Mouse (Mus musculus) large intestine, adult 2 months (tissue): Measurements from ENCODE around the gene Ninj2. TPM values are rescaled to one million over a fixed set of nuclear protein-coding genes. Genes with fewer than 3 reads are reported as not detected.

Experiments used
- DNase-seq: peaks from one replicate; pipeline ENCODE4 v3.0.0-alpha.2; 2012; ENCODE audit warnings: low read depth, low spot score
- WGBS: fragments of 180-500 bp; shearing (Covaris S2); methylation state at CpG from one replicate; pipeline ENCODE4 v1.1.7; 2018; 5-methylcytosine and 5-hydroxymethylcytosine counted together
- polyA plus RNA-seq: library from polyadenylated mRNA; depleted of rRNA; stranded (reverse); fragments of >200 nt; gene quantifications from 2 replicates; pipeline ENCODE4 v1.2.3, GENCODE M21; 2012

The Ninj2 gene
- polyA plus RNA-seq, 1 experiment = not detected

GRCm38 (mm10) chr6:120090712-120091248, 2.4 kb upstream of the Ninj2 start:
- no peak for DNase-seq
- 49% methylated on average over 15 of the region's 15 CpGs for WGBS

GRCm38 (mm10) chr6:120091956-120092355, 1.2 kb upstream of the Ninj2 start:
- no peak for DNase-seq
- WGBS = 83% methylated on average over 4 of the region's 4 CpGs

- 77% methylated on average over 9 of the region's 9 CpGs for WGBS
- no peak for DNase-seq
Observed at GRCm38 (mm10) chr6:120094091-120094776, 1.1 kb downstream of the Ninj2 start.

GRCm38 (mm10) chr6:120095096-120095495, 1.9 kb downstream of the Ninj2 start:
- WGBS = 74% methylated on average over 5 of the region's 5 CpGs

GRCm38 (mm10) chr6:120095501-120095900, 2.4 kb downstream of the Ninj2 start:
- 86% methylated on average over 1 of the region's 1 CpGs for WGBS
- DNase-seq = no peak

More at GRCm38 (mm10) chr6:120095096-120095495, 1.9 kb downstream of the Ninj2 start:
- DNase-seq = no peak

GRCm38 (mm10) chr6:120099392-120099791, 6.2 kb downstream of the Ninj2 start:
- DNase-seq = no peak
- 78% methylated on average over 5 of the region's 5 CpGs for WGBS

- no peak for DNase-seq
- WGBS = 77% methylated on average over 12 of the region's 12 CpGs
Observed at GRCm38 (mm10) chr6:120101221-120101620, 8.1 kb downstream of the Ninj2 start.

GRCm38 (mm10) chr6:120101996-120102395, 8.8 kb downstream of the Ninj2 start:
- DNase-seq = no peak
- WGBS = 87% methylated on average over 6 of the region's 6 CpGs

GRCm38 (mm10) chr6:120103104-120103503, 10.0 kb downstream of the Ninj2 start:
- 23% methylated on average over 1 of the region's 1 CpGs for WGBS
- no peak for DNase-seq

GRCm38 (mm10) chr6:120105055-120105454, 11.9 kb downstream of the Ninj2 start:
- no peak for DNase-seq

GRCm38 (mm10) chr6:120107586-120107985, 14.4 kb downstream of the Ninj2 start:
- DNase-seq = no peak
- WGBS = 71% methylated on average over 5 of the region's 5 CpGs

GRCm38 (mm10) chr6:120108061-120108460, 14.9 kb downstream of the Ninj2 start:
- no peak for DNase-seq
- WGBS = 64% methylated on average over 6 of the region's 6 CpGs

- 19% methylated on average over 7 of the region's 7 CpGs for WGBS
- no peak for DNase-seq
Observed at GRCm38 (mm10) chr6:120109173-120109572, 16.0 kb downstream of the Ninj2 start.

- no peak for DNase-seq
- 66% methylated on average over 5 of the region's 5 CpGs for WGBS
Observed at GRCm38 (mm10) chr6:120109932-120110331, 16.8 kb downstream of the Ninj2 start.

GRCm38 (mm10) chr6:120110738-120111409, 17.7 kb downstream of the Ninj2 start:
- WGBS = 88% methylated on average over 7 of the region's 7 CpGs
- no peak for DNase-seq

GRCm38 (mm10) chr6:120111410-120111783, 18.2 kb downstream of the Ninj2 start:
- DNase-seq = no peak
- 92% methylated on average over 3 of the region's 3 CpGs for WGBS

- DNase-seq = no peak
- WGBS = 21% methylated on average over 22 of the region's 22 CpGs
Observed at GRCm38 (mm10) chr6:120111984-120112803, 19.0 kb downstream of the Ninj2 start.

GRCm38 (mm10) chr6:120113856-120114255, 20.7 kb downstream of the Ninj2 start:
- 78% methylated on average over 3 of the region's 3 CpGs for WGBS
- DNase-seq = no peak

GRCm38 (mm10) chr6:120114271-120114670, 21.1 kb downstream of the Ninj2 start:
- DNase-seq = no peak
- 50% methylated on average over 1 of the region's 1 CpGs for WGBS

- no peak for DNase-seq
- 34% methylated on average over 7 of the region's 7 CpGs for WGBS
Observed at GRCm38 (mm10) chr6:120114698-120115097, 21.5 kb downstream of the Ninj2 start.
